Mouse (Mus musculus): ENCODE data around the gene Gm8764.
"Not testable (repeated sequence)": the region's sequence is repeated elsewhere in the genome, so short reads cannot be mapped to it uniquely, and the experiment has no call there.

- not testable (repeated sequence) for TF ChIP-seq CTCF (IDR thresholded peaks at IDR 0.05; ENCODE audit: borderline replicate concordance, control insufficient read depth, extremely low read depth, insufficient read depth, low read length, poor library complexity); POLR2A (IDR thresholded peaks at IDR 0.05; ENCODE audit: control insufficient read depth, extremely low read depth, insufficient read depth, low read length, poor library complexity)
These were observed 25.4 kb downstream of the Gm8764 start, which contains the start of gene Gm20765 for GRCm38 (mm10) chr10:104185233-104185632.
